Mouse (Mus musculus) adrenal gland, adult 8-10 months (tissue): ENCODE measurements around the gene Olfr1156. TPM values are rescaled to one million over a fixed set of nuclear protein-coding genes. Genes with fewer than 3 reads are reported as not detected.

ENCODE experiments used
- DNase-seq: peaks from one replicate; pipeline ENCODE4 v3.0.0; 2022
- total RNA-seq, 4 experiments: library from RNA; stranded (reverse); gene quantifications; 2 replicates each; pipeline ENCODE4 v1.2.4; 2022

Gene Olfr1156
- not detected for total RNA-seq

GRCm38 (mm10) chr2:87953000-87953399 lies at the start of gene Olfr1156:
TSS of gene Olfr1156 (minus strand) at chr2:87953100.
- no peak for DNase-seq

- no peak for DNase-seq
Measured at GRCm38 (mm10) chr2:87989813-87990212, 36.9 kb upstream of the Olfr1156 start, which contains the start of gene Olfr1158. TSS of gene Olfr1158 (plus strand) at chr2:87990113.

GRCm38 (mm10) chr2:87974563-87974962 lies 21.7 kb upstream of the Olfr1156 start, which contains the start of gene Olfr74:
TSS of gene Olfr74 (minus strand) at chr2:87974663.
- no peak for DNase-seq

GRCm38 (mm10) chr2:87968199-87968598 lies 15.3 kb upstream of the Olfr1156 start, which contains the start of gene Olfr1157:
TSS of gene Olfr1157 (minus strand) at chr2:87968299.
- no peak for DNase-seq

GRCm38 (mm10) chr2:87945037-87945436 lies 7.9 kb downstream of the Olfr1156 start, which contains the start of gene Olfr1155:
TSS of gene Olfr1155 (minus strand) at chr2:87945137.
- DNase-seq = no peak

GRCm38 (mm10) chr2:87905066-87905465 lies 47.8 kb downstream of the Olfr1156 start, which contains the start of gene Olfr1154:
TSS of gene Olfr1154 (minus strand) at chr2:87905166.
- no peak for DNase-seq

Other genes starting within 250 kb of the Olfr1156 start
- gene Olfr1137, start 239.9 kb downstream of the Olfr1156 start, total RNA-seq = not detected
- gene Olfr1138, start 213.1 kb downstream of the Olfr1156 start, total RNA-seq = not detected
- not detected for gene Olfr1140, start 209.3 kb downstream of the Olfr1156 start, total RNA-seq
- not detected for gene Olfr1141, start 199.1 kb downstream of the Olfr1156 start, total RNA-seq
- not detected for gene Olfr152, start 173.6 kb downstream of the Olfr1156 start, total RNA-seq
- not detected for gene Olfr1143, start 152.5 kb downstream of the Olfr1156 start, total RNA-seq
- not detected for gene Olfr1145, start 143.3 kb downstream of the Olfr1156 start, total RNA-seq
- gene Olfr1148, start 122.6 kb downstream of the Olfr1156 start, total RNA-seq = not detected
- not detected for gene Olfr1150-ps1, start 109.1 kb downstream of the Olfr1156 start, total RNA-seq
- not detected for gene Olfr1151, start 97.2 kb downstream of the Olfr1156 start, total RNA-seq
- gene Olfr1152, start 86.6 kb downstream of the Olfr1156 start, total RNA-seq = not detected
- gene Olfr1153, start 58.1 kb downstream of the Olfr1156 start, total RNA-seq = not detected
- gene Olfr1154, start 47.9 kb downstream of the Olfr1156 start, total RNA-seq = not detected
- not detected for gene Olfr1155, start 8.0 kb downstream of the Olfr1156 start, total RNA-seq
- gene Olfr1157, start 15.2 kb upstream of the Olfr1156 start, total RNA-seq = not detected
- gene Olfr74, start 21.6 kb upstream of the Olfr1156 start, total RNA-seq = not detected
- not detected for gene Olfr1158, start 37.0 kb upstream of the Olfr1156 start, total RNA-seq
- gene Olfr1160, start 55.2 kb upstream of the Olfr1156 start, total RNA-seq = not detected
- gene Olfr1161, start 69.7 kb upstream of the Olfr1156 start, total RNA-seq = not detected
- gene Olfr73, start 84.6 kb upstream of the Olfr1156 start, total RNA-seq = not detected
- gene Olfr1162, start 98.0 kb upstream of the Olfr1156 start, total RNA-seq = not detected
- gene Olfr1163, start 118.7 kb upstream of the Olfr1156 start, total RNA-seq = not detected
- not detected for gene Olfr1164, start 140.9 kb upstream of the Olfr1156 start, total RNA-seq
- not detected for gene Olfr1166, start 175.2 kb upstream of the Olfr1156 start, total RNA-seq
- gene Olfr1167, start 202.1 kb upstream of the Olfr1156 start, total RNA-seq = not detected
- gene Olfr1168, start 228.8 kb upstream of the Olfr1156 start, total RNA-seq = not detected